Mouse (Mus musculus) hindbrain, postnatal 0 days (tissue): ENCODE data around the gene Slc50a1. TPM values are rescaled to one million over a fixed set of nuclear protein-coding genes. Genes with fewer than 3 reads are reported as not detected.

Source experiments
- ATAC-seq: fragments of 200-750 bp; cut with Nextera tagmentation; 2 replicates; pipeline ENCODE4 v1.8.0; 2017; ENCODE audit warnings: mild to moderate bottlenecking, moderate TSS enrichment, moderate library complexity
- DNase-seq: peaks from one replicate; pipeline ENCODE4 v3.0.0-alpha.2; 2015; ENCODE audit warnings: low spot score
- H3K27ac ChIP-seq: fragments of 300-500 bp; sonication (generic); 2 replicates; pipeline ENCODE4 v1.5.1; 2014; ENCODE audit warnings: mild to moderate bottlenecking
- H3K27me3 ChIP-seq: fragments of 300-500 bp; sonication (generic); 2 replicates; pipeline ENCODE4 v1.6.1; 2014; ENCODE audit warnings: low read length, mixed read lengths; ENCODE audit not compliant: insufficient read depth
- H3K36me3 ChIP-seq: fragments of 300-500 bp; sonication (generic); 2 replicates; pipeline ENCODE4 v1.6.1; 2014; ENCODE audit warnings: low read length, mixed read lengths; ENCODE audit not compliant: insufficient read depth
- H3K4me1 ChIP-seq: fragments of 300-500 bp; sonication (generic); 2 replicates; pipeline ENCODE4 v1.6.1; 2014; ENCODE audit warnings: antibody characterized with exemption, low read length, mixed read lengths; ENCODE audit not compliant: insufficient read depth
- H3K4me2 ChIP-seq: fragments of 300-500 bp; sonication (generic); 2 replicates; pipeline ENCODE4 v1.6.1; 2014; ENCODE audit warnings: low read depth, mild to moderate bottlenecking, low read length, moderate library complexity, mixed read lengths
- H3K4me3 ChIP-seq: fragments of 300-500 bp; sonication (generic); 2 replicates; pipeline ENCODE4 v1.5.1; 2014; ENCODE audit warnings: low read length
- H3K9ac ChIP-seq: fragments of 300-500 bp; sonication (generic); replicated peaks from 2 replicates; pipeline ENCODE4 v1.6.1; 2014; ENCODE audit warnings: mild to moderate bottlenecking, low read length, moderate library complexity, mixed read lengths
- H3K9me3 ChIP-seq: fragments of 300-500 bp; sonication (generic); 2 replicates; pipeline ENCODE4 v1.6.1; 2016; ENCODE audit warnings: low read length, mixed read lengths
- CTCF ChIP-seq: IDR thresholded peaks from 2 replicates; pipeline ENCODE4 v1.5.1; 2016; ENCODE audit warnings: antibody characterized with exemption, control low read depth, low read depth
- WGBS: fragments of 180-500 bp; shearing (Covaris S2); extraction: QIAGEN DNeasy Blood & Tissue Kit; methylation state at CpG from one replicate; pipeline ENCODE4 v1.1.7; 2014; 5-methylcytosine and 5-hydroxymethylcytosine counted together
- polyA plus RNA-seq: library from polyadenylated mRNA; unstranded; fragments of >200 nt; fragmentation: Nextera tagmentation; extraction: Ambion mirVana; gene quantifications from 2 replicates; pipeline ENCODE4 v1.2.1, GENCODE M21; 2015
- total RNA-seq: library from RNA; depleted of rRNA; stranded (reverse); fragments of >200 nt; gene quantifications from 2 replicates; pipeline ENCODE4 v1.2.3, GENCODE M21; 2014

Slc50a1 gene
- total and polyA plus RNA-seq, 2 experiments from 2014 or later, result 30.1 to 47.2 TPM

DNA sequence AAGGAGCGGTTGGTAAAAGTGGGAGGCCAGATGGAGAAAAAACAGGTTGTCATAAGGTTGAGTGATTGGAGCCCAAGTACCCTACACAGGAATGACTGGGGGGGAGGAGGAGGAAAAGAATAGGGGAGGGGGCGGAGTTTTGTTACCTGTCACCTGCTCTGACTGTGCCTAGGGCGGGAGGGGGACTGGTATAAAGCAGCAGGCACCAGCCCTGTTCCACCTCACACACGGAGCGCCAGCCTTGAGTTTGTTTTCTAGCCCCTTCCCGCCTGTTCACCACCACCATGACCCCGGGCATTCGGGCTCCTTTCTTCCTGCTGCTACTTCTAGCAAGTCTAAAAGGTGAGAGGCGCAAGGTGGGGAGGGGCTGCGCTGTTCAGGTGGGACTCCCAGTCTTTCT lies 41.5 kb downstream of the Slc50a1 start, which contains the start of gene Muc1:
Muc1 (plus strand) TSS at position 222 of the 400 bp plus-strand sequence.
- H3K36me3 ChIP-seq, result no peaks in the 10 kb centered on the region
- H3K27ac ChIP-seq, result peak within 1 kb of the TSS; percentile 78
- peak within 1 kb of the TSS; percentile 68 for H3K4me2 ChIP-seq
- peak within 1 kb of the TSS; percentile 40 for H3K4me3 ChIP-seq
- WGBS, result 36% methylated on average over 10 of the region's 10 CpGs
- H3K9ac ChIP-seq, result peak within 1 kb of the TSS; percentile 45
- H3K27me3 ChIP-seq, result no peaks in the 10 kb centered on the region
- no peak for DNase-seq
- TF ChIP-seq CTCF, result no peak
- H3K4me1 ChIP-seq, result peaks cover 12% of the 10 kb centered on the region; the same call in 1 of the 2 replicates
- no peaks in the 10 kb centered on the region for H3K9me3 ChIP-seq
- ATAC-seq, result no peak

DNA sequence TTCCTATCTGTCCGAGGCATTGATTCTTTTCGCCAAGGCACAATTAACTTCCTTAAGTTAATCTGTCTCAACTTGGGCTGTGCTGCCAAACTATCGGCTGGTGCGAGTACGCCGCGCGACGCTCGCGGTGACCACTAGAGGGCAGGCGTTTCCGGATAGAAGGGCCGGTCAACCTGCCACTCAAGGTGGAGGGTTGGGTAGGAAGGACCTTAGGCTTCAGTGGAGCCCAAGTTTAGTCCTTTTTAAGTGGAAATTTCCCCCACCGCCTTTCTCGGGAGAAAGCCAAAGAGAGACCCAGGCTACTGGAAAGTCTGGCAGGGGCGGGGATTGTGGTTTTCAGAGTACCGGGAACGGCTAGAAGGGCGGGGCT lies 42.2 kb downstream of the Slc50a1 start:
- 1% methylated on average over 19 of the region's 20 CpGs for WGBS
- Histone ChIP-seq H3K36me3 (no peaks in the 10 kb centered on the region), H3K4me2 (peak overlapping the region; percentile 68), H3K9me3 (no peaks in the 10 kb centered on the region), H3K4me3 (peak overlapping the region; percentile 40), H3K9ac (peak overlapping the region; percentile 45), H3K27me3 (no peaks in the 10 kb centered on the region), H3K4me1 (peaks cover 12% of the 10 kb centered on the region; the same call in 1 of the 2 replicates), H3K27ac (peak overlapping the region; percentile 78; the same call in 1 of the 2 replicates)
- peak; percentile 94 for TF ChIP-seq CTCF
- DNase-seq, result peak; percentile 91
- peak; percentile 39; the same call in 1 of the 2 replicates for ATAC-seq

GRCm38 (mm10) chr3:89227307-89228179 lies 42.8 kb downstream of the Slc50a1 start:
- Histone ChIP-seq H3K9ac (peak overlapping the region; percentile 45), H3K36me3 (no peaks in the 10 kb centered on the region), H3K9me3 (no peaks in the 10 kb centered on the region), H3K27ac (peak overlapping the region; percentile 78), H3K27me3 (no peaks in the 10 kb centered on the region), H3K4me1 (peaks cover 12% of the 10 kb centered on the region; the same call in 1 of the 2 replicates), H3K4me3 (peak overlapping the region; percentile 40), H3K4me2 (peak overlapping the region; percentile 68)
- WGBS, result 8% methylated on average over 41 of the region's 41 CpGs
- DNase-seq (peak; percentile 95), ATAC-seq (peak; percentile 81)
- no peak for TF ChIP-seq CTCF

DNA sequence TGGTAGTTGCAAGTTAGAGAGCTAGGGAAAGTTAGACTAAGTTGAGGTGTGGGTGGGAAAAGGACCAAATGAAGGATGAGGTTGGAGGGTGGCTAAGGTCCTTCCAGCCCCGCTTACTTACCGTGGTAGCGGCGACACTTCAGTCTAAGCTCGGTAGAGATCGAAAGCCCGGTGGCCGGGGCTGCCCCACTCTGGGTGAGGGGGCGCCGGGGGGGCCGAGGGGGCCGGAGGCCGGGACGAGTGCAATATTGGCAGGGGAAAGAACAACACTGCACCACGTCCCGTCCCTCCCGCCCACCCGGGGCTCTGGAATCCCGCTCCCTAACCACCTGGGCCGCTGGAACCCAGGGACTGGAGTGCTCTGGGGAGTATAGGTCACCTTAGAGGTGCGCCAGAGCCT lies 43.5 kb downstream of the Slc50a1 start, which contains the start of gene Mtx1:
Mtx1 (minus strand) TSS at position 189 of the 400 bp plus-strand sequence.
- TF ChIP-seq CTCF, result no peak
- DNase-seq (no peak), ATAC-seq (no peak)
- H3K9me3 ChIP-seq, result no peaks in the 10 kb centered on the region
- H3K4me3 ChIP-seq, result peak within 1 kb of the TSS; percentile 40
- H3K27ac ChIP-seq, result peak within 1 kb of the TSS; percentile 78
- no peaks in the 10 kb centered on the region for H3K27me3 ChIP-seq
- WGBS, result 7% methylated on average over 21 of the region's 21 CpGs
- H3K4me2 ChIP-seq, result peak within 1 kb of the TSS; percentile 68
- peaks cover 12% of the 10 kb centered on the region; the same call in 1 of the 2 replicates for H3K4me1 ChIP-seq
- H3K9ac ChIP-seq, result peak within 1 kb of the TSS; percentile 45
- H3K36me3 ChIP-seq, result no peaks in the 10 kb centered on the region

- Histone ChIP-seq H3K27me3 (no peaks in the 10 kb centered on the region), H3K36me3 (no peaks in the 10 kb centered on the region), H3K4me3 (peak overlapping the region; percentile 40), H3K4me2 (peak overlapping the region; percentile 68), H3K4me1 (peaks cover 12% of the 10 kb centered on the region; the same call in 1 of the 2 replicates), H3K9me3 (no peaks in the 10 kb centered on the region), H3K27ac (peak overlapping the region; percentile 78), H3K9ac (peak overlapping the region; percentile 41)
- ATAC-seq (no peak), DNase-seq (no peak)
- 17% methylated on average over 11 of the region's 11 CpGs for WGBS
- no peak for TF ChIP-seq CTCF
Measured at GRCm38 (mm10) chr3:89226361-89226760, 44.0 kb downstream of the Slc50a1 start.

GRCm38 (mm10) chr3:89225918-89226317 lies 44.5 kb downstream of the Slc50a1 start:
- H3K9me3 ChIP-seq, result no peaks in the 10 kb centered on the region
- DNase-seq, result peak; percentile 81
- no peaks in the 10 kb centered on the region for H3K36me3 ChIP-seq
- H3K27ac ChIP-seq, result peak overlapping the region; percentile 78
- H3K4me3 ChIP-seq, result peak overlapping the region; percentile 40
- peak overlapping the region; percentile 41 for H3K9ac ChIP-seq
- H3K4me1 ChIP-seq, result peaks cover 12% of the 10 kb centered on the region; the same call in 1 of the 2 replicates
- H3K4me2 ChIP-seq, result peak overlapping the region; percentile 68
- TF ChIP-seq CTCF, result no peak
- peak; percentile 62 for ATAC-seq
- H3K27me3 ChIP-seq, result no peaks in the 10 kb centered on the region
- WGBS, result 25% methylated on average over 4 of the region's 4 CpGs
